21 mouse cellular contexts compared by ENCODE assay signal in the genomic region with DNA sequence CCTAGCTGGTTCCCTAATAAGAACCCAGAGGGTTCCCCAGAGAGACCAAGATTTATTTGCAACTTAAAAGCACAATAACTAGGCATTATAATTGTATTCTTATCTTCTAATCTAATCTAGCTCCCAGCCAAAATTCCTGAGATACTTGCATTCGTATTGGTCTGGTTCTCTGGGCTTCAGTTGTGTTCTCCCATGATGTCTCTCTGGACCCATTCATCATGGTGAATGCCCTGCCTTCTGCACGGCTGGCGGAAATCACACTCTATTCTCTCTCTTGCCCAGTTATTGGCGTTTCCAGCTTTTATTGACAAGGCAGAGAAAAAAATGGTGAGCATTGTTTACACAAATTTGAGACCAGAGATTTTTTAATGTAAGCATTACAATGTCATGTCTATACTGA. TPM values are rescaled to one million over a fixed set of nuclear protein-coding genes. Genes with fewer than 3 reads are reported as not detected.
"Had no signal": no experiment of that assay in that cellular context is flagged by ENCODE, and none has a peak within 500 bp of the region (broad histone marks: within the 10 kb centered on the region; RNA-seq: fewer than 3 reads in every experiment).

No protein-coding gene starts in this region.

- H3K4me3 ChIP-seq: gastrocnemius, adult 2 months; heart, embryonic 13.5 days; heart, embryonic 15.5 days; hindbrain, embryonic 10.5 days; hindbrain, embryonic 12.5 days; intestine, embryonic 15.5 days; kidney, embryonic 15.5 days; limb, embryonic 13.5 days; limb, embryonic 15.5 days; liver, embryonic 12.5 days had no signal

- H3K36me3 ChIP-seq: heart, embryonic 15.5 days; hindbrain, embryonic 10.5 days; hindbrain, embryonic 12.5 days; intestine, embryonic 15.5 days; kidney, embryonic 15.5 days; limb, embryonic 15.5 days; liver, embryonic 12.5 days had no signal

- H3K4me1 ChIP-seq: hindbrain, embryonic 10.5 days; hindbrain, embryonic 12.5 days; intestine, embryonic 15.5 days; limb, embryonic 13.5 days; limb, embryonic 15.5 days; liver, embryonic 12.5 days had no signal

- DNase-seq: gastrocnemius, adult 2 months; gastrocnemius, postnatal 10 days; gastrocnemius, postnatal 25 days; heart, postnatal 4 days; layer of hippocampus, adult 9-11 months; layer of hippocampus, postnatal 36 days; left cerebral cortex, postnatal 4 days had no signal

- H3K27me3 ChIP-seq: heart, embryonic 13.5 days; heart, embryonic 15.5 days; hindbrain, embryonic 12.5 days; intestine, embryonic 15.5 days; kidney, embryonic 15.5 days; limb, embryonic 13.5 days; limb, embryonic 15.5 days; liver, embryonic 12.5 days had no signal

- H3K9ac ChIP-seq: heart, embryonic 13.5 days; heart, embryonic 15.5 days; hindbrain, embryonic 12.5 days; hindbrain, embryonic 14.5 days; intestine, embryonic 15.5 days; kidney, embryonic 15.5 days; limb, embryonic 13.5 days; limb, embryonic 15.5 days; liver, embryonic 12.5 days; liver, embryonic 14.5 days had no signal

- H3K27ac ChIP-seq: heart, embryonic 13.5 days; heart, embryonic 15.5 days; hindbrain, embryonic 10.5 days; hindbrain, embryonic 12.5 days; hindbrain, embryonic 14.5 days; intestine, embryonic 15.5 days; kidney, embryonic 15.5 days; kidney, postnatal 0 days; limb, embryonic 13.5 days; limb, embryonic 15.5 days; liver, embryonic 12.5 days; liver, embryonic 14.5 days had no signal

RNA-seq across cellular contexts. Expression of gene Ltbp1, which starts 33.6 kb away (rescaled TPM):
- total RNA-seq: granulocyte monocyte progenitor cell, adult 5-6 weeks had no signal
- polyA plus RNA-seq: inflammation-experienced regulatory T-cells, adult 6 months had no signal
